Mouse (Mus musculus): ENCODE measurements around the gene Lrig1. TPM values are rescaled to one million over a fixed set of nuclear protein-coding genes. Genes with fewer than 3 reads are reported as not detected.

Lrig1 gene
- polyA plus RNA-seq (2014; fragmentation: Nextera tagmentation; extraction: Ambion mirVana) = 2.9 and 4.3 TPM in 2 replicates

- peak; percentile 99 for ATAC-seq (replicated peaks; ENCODE audit: low FRiP score)
- H3K36me3 ChIP-seq (ENCODE audit: control insufficient read depth, insufficient read depth, low read length) = no peaks in the 10 kb centered on the region
- H3K4me1 ChIP-seq (replicated peaks; ENCODE audit: control insufficient read depth, insufficient read depth, low read length) = peaks cover 2% of the 10 kb centered on the region
- DNase-seq (ENCODE audit: low spot score) = peak; percentile 95
- WGBS = under 1% methylated on average over 39 of the region's 40 CpGs
- H3K9ac ChIP-seq (ENCODE audit: low read depth, low read length) = peak within 1 kb of the TSS; percentile 75
- peaks cover 33% of the 10 kb centered on the region for H3K27me3 ChIP-seq (replicated peaks; ENCODE audit: control insufficient read depth, insufficient read depth, low read length)
- H3K4me2 ChIP-seq = peak within 1 kb of the TSS; percentile 96
- peak within 1 kb of the TSS; percentile 73 for H3K4me3 ChIP-seq (ENCODE audit: low read depth, low read length)
- H3K9me3 ChIP-seq (ENCODE audit: control insufficient read depth, low read length) = no peaks in the 10 kb centered on the region
- H3K27ac ChIP-seq (ENCODE audit: low read depth, low read length) = no peak within 1 kb of the TSS
Observed at GRCm38 (mm10) chr6:94700067-94700491, at the start of gene Lrig1. Lrig1 (minus strand) TSS chr6:94700158.

GRCm38 (mm10) chr6:94749626-94750025, 49.7 kb upstream of the Lrig1 start:
- Histone ChIP-seq H3K27ac (ENCODE audit: low read depth, low read length) (no peak overlapping the region), H3K4me1 (replicated peaks; ENCODE audit: control insufficient read depth, insufficient read depth, low read length) (no peaks in the 10 kb centered on the region), H3K4me3 (ENCODE audit: low read depth, low read length) (no peak overlapping the region), H3K27me3 (replicated peaks; ENCODE audit: control insufficient read depth, insufficient read depth, low read length) (peaks cover 2% of the 10 kb centered on the region; the same call in 1 of the 2 replicates), H3K9me3 (ENCODE audit: control insufficient read depth, low read length) (no peaks in the 10 kb centered on the region), H3K4me2 (no peak overlapping the region), H3K9ac (ENCODE audit: low read depth, low read length) (no peak overlapping the region), H3K36me3 (ENCODE audit: control insufficient read depth, insufficient read depth, low read length) (no peaks in the 10 kb centered on the region)
- DNase-seq (ENCODE audit: low spot score) (no peak), ATAC-seq (replicated peaks; ENCODE audit: low FRiP score) (no peak)
- 73% methylated on average over 3 of the region's 3 CpGs for WGBS

GRCm38 (mm10) chr6:94748361-94748760, 48.4 kb upstream of the Lrig1 start:
- Histone ChIP-seq H3K9ac (ENCODE audit: low read depth, low read length) (no peak overlapping the region), H3K27ac (ENCODE audit: low read depth, low read length) (no peak overlapping the region), H3K4me1 (replicated peaks; ENCODE audit: control insufficient read depth, insufficient read depth, low read length) (no peaks in the 10 kb centered on the region), H3K9me3 (ENCODE audit: control insufficient read depth, low read length) (no peaks in the 10 kb centered on the region), H3K36me3 (ENCODE audit: control insufficient read depth, insufficient read depth, low read length) (no peaks in the 10 kb centered on the region), H3K27me3 (replicated peaks; ENCODE audit: control insufficient read depth, insufficient read depth, low read length) (peaks cover 2% of the 10 kb centered on the region; the same call in 1 of the 2 replicates), H3K4me3 (ENCODE audit: low read depth, low read length) (no peak overlapping the region), H3K4me2 (no peak overlapping the region)
- ATAC-seq (replicated peaks; ENCODE audit: low FRiP score) (no peak), DNase-seq (ENCODE audit: low spot score) (no peak)
- 39% methylated on average over 7 of the region's 7 CpGs for WGBS

- Histone ChIP-seq H3K27ac (ENCODE audit: low read depth, low read length) (no peak overlapping the region), H3K36me3 (ENCODE audit: control insufficient read depth, insufficient read depth, low read length) (no peaks in the 10 kb centered on the region), H3K27me3 (replicated peaks; ENCODE audit: control insufficient read depth, insufficient read depth, low read length) (no peaks in the 10 kb centered on the region; the same call in 1 of the 2 replicates), H3K9ac (ENCODE audit: low read depth, low read length) (no peak overlapping the region), H3K4me2 (no peak overlapping the region), H3K4me1 (replicated peaks; ENCODE audit: control insufficient read depth, insufficient read depth, low read length) (no peaks in the 10 kb centered on the region), H3K4me3 (ENCODE audit: low read depth, low read length) (no peak overlapping the region), H3K9me3 (ENCODE audit: control insufficient read depth, low read length) (no peaks in the 10 kb centered on the region)
- DNase-seq (ENCODE audit: low spot score) = no peak
- ATAC-seq (replicated peaks; ENCODE audit: low FRiP score) = no peak
- 72% methylated on average over 14 of the region's 14 CpGs for WGBS
Observed at GRCm38 (mm10) chr6:94740117-94740729, 40.3 kb upstream of the Lrig1 start.

GRCm38 (mm10) chr6:94738647-94739046, 38.7 kb upstream of the Lrig1 start:
- peaks cover 4% of the 10 kb centered on the region; the same call in 1 of the 2 replicates for H3K27me3 ChIP-seq (replicated peaks; ENCODE audit: control insufficient read depth, insufficient read depth, low read length)
- H3K4me2 ChIP-seq = no peak overlapping the region
- H3K4me3 ChIP-seq (ENCODE audit: low read depth, low read length) = no peak overlapping the region
- no peak overlapping the region for H3K27ac ChIP-seq (ENCODE audit: low read depth, low read length)
- no peak overlapping the region for H3K9ac ChIP-seq (ENCODE audit: low read depth, low read length)
- ATAC-seq (replicated peaks; ENCODE audit: low FRiP score) = no peak
- DNase-seq (ENCODE audit: low spot score) = no peak
- H3K36me3 ChIP-seq (ENCODE audit: control insufficient read depth, insufficient read depth, low read length) = no peaks in the 10 kb centered on the region
- WGBS = 48% methylated on average over 3 of the region's 3 CpGs
- H3K9me3 ChIP-seq (ENCODE audit: control insufficient read depth, low read length) = no peaks in the 10 kb centered on the region
- H3K4me1 ChIP-seq (replicated peaks; ENCODE audit: control insufficient read depth, insufficient read depth, low read length) = no peaks in the 10 kb centered on the region

- H3K9ac ChIP-seq (ENCODE audit: low read depth, low read length) = no peak overlapping the region
- peaks cover 4% of the 10 kb centered on the region; the same call in 1 of the 2 replicates for H3K27me3 ChIP-seq (replicated peaks; ENCODE audit: control insufficient read depth, insufficient read depth, low read length)
- no peaks in the 10 kb centered on the region for H3K36me3 ChIP-seq (ENCODE audit: control insufficient read depth, insufficient read depth, low read length)
- no peaks in the 10 kb centered on the region for H3K4me1 ChIP-seq (replicated peaks; ENCODE audit: control insufficient read depth, insufficient read depth, low read length)
- no peak overlapping the region for H3K4me2 ChIP-seq
- DNase-seq (ENCODE audit: low spot score) = no peak
- WGBS = 83% methylated on average over 5 of the region's 5 CpGs
- H3K27ac ChIP-seq (ENCODE audit: low read depth, low read length) = no peak overlapping the region
- ATAC-seq (replicated peaks; ENCODE audit: low FRiP score) = no peak
- no peaks in the 10 kb centered on the region for H3K9me3 ChIP-seq (ENCODE audit: control insufficient read depth, low read length)
- H3K4me3 ChIP-seq (ENCODE audit: low read depth, low read length) = no peak overlapping the region
Observed at GRCm38 (mm10) chr6:94733878-94734277, 33.9 kb upstream of the Lrig1 start.

- Histone ChIP-seq H3K27ac (ENCODE audit: low read depth, low read length) (no peak overlapping the region), H3K4me3 (ENCODE audit: low read depth, low read length) (no peak overlapping the region), H3K4me1 (replicated peaks; ENCODE audit: control insufficient read depth, insufficient read depth, low read length) (no peaks in the 10 kb centered on the region), H3K36me3 (ENCODE audit: control insufficient read depth, insufficient read depth, low read length) (no peaks in the 10 kb centered on the region), H3K9ac (ENCODE audit: low read depth, low read length) (0 out of 2 replicates have a peak overlapping the region, but pooled peaks have one; percentile 26), H3K9me3 (ENCODE audit: control insufficient read depth, low read length) (no peaks in the 10 kb centered on the region), H3K27me3 (replicated peaks; ENCODE audit: control insufficient read depth, insufficient read depth, low read length) (peaks cover 3% of the 10 kb centered on the region; the same call in 1 of the 2 replicates), H3K4me2 (peak overlapping the region; percentile 49)
- 31% methylated on average over 18 of the region's 18 CpGs for WGBS
- ATAC-seq (replicated peaks; ENCODE audit: low FRiP score) (peak; percentile 53), DNase-seq (ENCODE audit: low spot score) (peak; percentile 39)
Observed at GRCm38 (mm10) chr6:94729847-94730246, 29.9 kb upstream of the Lrig1 start.

- H3K4me1 ChIP-seq (replicated peaks; ENCODE audit: control insufficient read depth, insufficient read depth, low read length) = no peaks in the 10 kb centered on the region
- no peak overlapping the region for H3K9ac ChIP-seq (ENCODE audit: low read depth, low read length)
- ATAC-seq (replicated peaks; ENCODE audit: low FRiP score) = no peak
- H3K4me2 ChIP-seq = no peak overlapping the region
- no peak overlapping the region for H3K27ac ChIP-seq (ENCODE audit: low read depth, low read length)
- no peaks in the 10 kb centered on the region for H3K27me3 ChIP-seq (replicated peaks; ENCODE audit: control insufficient read depth, insufficient read depth, low read length)
- H3K4me3 ChIP-seq (ENCODE audit: low read depth, low read length) = no peak overlapping the region
- no peaks in the 10 kb centered on the region for H3K36me3 ChIP-seq (ENCODE audit: control insufficient read depth, insufficient read depth, low read length)
- no peak for DNase-seq (ENCODE audit: low spot score)
- 15% methylated on average over 3 of the region's 3 CpGs for WGBS
- no peaks in the 10 kb centered on the region for H3K9me3 ChIP-seq (ENCODE audit: control insufficient read depth, low read length)
Observed at GRCm38 (mm10) chr6:94729132-94729531, 29.2 kb upstream of the Lrig1 start.

- Histone ChIP-seq H3K27ac (ENCODE audit: low read depth, low read length) (no peak overlapping the region), H3K36me3 (ENCODE audit: control insufficient read depth, insufficient read depth, low read length) (no peaks in the 10 kb centered on the region), H3K27me3 (replicated peaks; ENCODE audit: control insufficient read depth, insufficient read depth, low read length) (no peaks in the 10 kb centered on the region), H3K4me1 (replicated peaks; ENCODE audit: control insufficient read depth, insufficient read depth, low read length) (no peaks in the 10 kb centered on the region), H3K9me3 (ENCODE audit: control insufficient read depth, low read length) (no peaks in the 10 kb centered on the region), H3K4me3 (ENCODE audit: low read depth, low read length) (no peak overlapping the region), H3K9ac (ENCODE audit: low read depth, low read length) (no peak overlapping the region), H3K4me2 (no peak overlapping the region)
- DNase-seq (ENCODE audit: low spot score) = no peak
- WGBS = 52% methylated on average over 1 of the region's 1 CpGs
- ATAC-seq (replicated peaks; ENCODE audit: low FRiP score) = no peak
Observed at GRCm38 (mm10) chr6:94724612-94725011, 24.7 kb upstream of the Lrig1 start.
